Comparison of ENCODE assay signal across 9 mouse cellular contexts in genomic region chr16:21865250-21865982, GRCm38 (mm10).
DNase-seq lines count a peak whose midpoint lies in the region; ATAC-seq lines count a peak whose summit lies in the region.
"Had no signal": no experiment of that assay in that cellular context is flagged by ENCODE, and none has a peak within 500 bp of the region (broad histone marks: within the 10 kb centered on the region; RNA-seq: fewer than 3 reads in every experiment).

No protein-coding gene starts in this region.

- H3K9ac ChIP-seq in hindbrain, embryonic 13.5 days, result no peak overlapping the region
- H3K9ac ChIP-seq: liver, embryonic 14.5 days had no signal

- DNase-seq in cerebellum, postnatal 14 days, result peak; percentile 67 to 71
- DNase-seq in cerebellum, adult 11 months, result no peak
- DNase-seq in kidney, postnatal 36 days, result peak; percentile 75 to 88
- DNase-seq in retina, embryonic 14.5 days (ENCODE audit: low spot score), result peak; percentile 62
- no peak for DNase-seq in urinary bladder, postnatal 14 days (ENCODE audit: low spot score)
- DNase-seq in gastrocnemius, adult 18-20 months (ENCODE audit: low spot score), result no peak

- H3K4me3 ChIP-seq in hindbrain, embryonic 13.5 days, result no peak overlapping the region

- peaks cover 55% of the 10 kb centered on the region for H3K4me1 ChIP-seq in hindbrain, embryonic 13.5 days (replicated peaks)

- peak overlapping the region; percentile 11 for H3K4me2 ChIP-seq in hindbrain, embryonic 13.5 days

- no peaks in the 10 kb centered on the region; the same call in 1 of the 2 replicates for H3K36me3 ChIP-seq in hindbrain, embryonic 13.5 days

- 21% methylated on average over 7 of the region's 7 CpGs for WGBS in hindbrain, embryonic 13.5 days

- ATAC-seq in hindbrain, embryonic 13.5 days (ENCODE audit: low FRiP score), result no peak
- ATAC-seq in activated CD4-positive, CD25-positive, alpha-beta regulatory T cell, adult 4 months, result no peak

- no peaks in the 10 kb centered on the region for H3K9me3 ChIP-seq in hindbrain, embryonic 13.5 days

- H3K27me3 ChIP-seq in hindbrain, embryonic 13.5 days, result no peaks in the 10 kb centered on the region

- H3K27ac ChIP-seq in hindbrain, embryonic 13.5 days, result peak overlapping the region; percentile 75
- H3K27ac ChIP-seq: liver, embryonic 14.5 days had no signal

Comparison
In these comparisons a context has a peak if more than half of its experiments do, and no peak if none do; other contexts are left out.
1. DNase-seq: peak in cerebellum, postnatal 14 days (2 of 2), kidney, postnatal 36 days (2 of 2) and retina, embryonic 14.5 days (single experiment); none in cerebellum, adult 11 months (single experiment), urinary bladder, postnatal 14 days (single experiment) and gastrocnemius, adult 18-20 months (single experiment).